Mouse (Mus musculus) stomach, embryonic 14.5 days (tissue): ENCODE results near the gene Slc7a1. TPM values are rescaled to one million over a fixed set of nuclear protein-coding genes. Genes with fewer than 3 reads are reported as not detected.

Source experiments
- ATAC-seq: fragments of 200-750 bp; cut with Nextera tagmentation; 2 replicates; pipeline ENCODE4 v1.8.0; 2017; ENCODE audit warnings: low read depth, moderate TSS enrichment; ENCODE audit not compliant: insufficient number of reproducible peaks, insufficient read depth, low FRiP score
- H3K27ac ChIP-seq: fragments of 300-500 bp; sonication (generic); 2 replicates; pipeline ENCODE4 v1.5.1; 2014; ENCODE audit warnings: mild to moderate bottlenecking, low read length, moderate library complexity, mixed read lengths
- H3K27me3 ChIP-seq: fragments of 300-500 bp; sonication (generic); 2 replicates; pipeline ENCODE4 v1.6.1; 2014; ENCODE audit warnings: low read length, control low read depth, mixed read lengths; ENCODE audit not compliant: control insufficient read depth, insufficient read depth
- H3K36me3 ChIP-seq: fragments of 300-500 bp; sonication (generic); 2 replicates; pipeline ENCODE4 v1.6.1; 2014; ENCODE audit warnings: mild to moderate bottlenecking, control low read depth, low read length, moderate library complexity, mixed read lengths; ENCODE audit not compliant: control insufficient read depth, insufficient read depth
- H3K4me1 ChIP-seq: fragments of 300-500 bp; sonication (generic); 2 replicates; pipeline ENCODE4 v1.6.1; 2014; ENCODE audit warnings: low read length, control low read depth, mixed read lengths; ENCODE audit not compliant: control insufficient read depth, insufficient read depth
- H3K4me2 ChIP-seq: fragments of 300-500 bp; sonication (generic); replicated peaks from 2 replicates; pipeline ENCODE4 v1.6.1; 2014; ENCODE audit warnings: low read depth, low read length, control low read depth
- H3K4me3 ChIP-seq: fragments of 300-500 bp; sonication (generic); 2 replicates; pipeline ENCODE4 v1.5.1; 2014; ENCODE audit warnings: low read depth, low read length, control low read depth
- H3K9ac ChIP-seq: fragments of 300-500 bp; sonication (generic); replicated peaks from 2 replicates; pipeline ENCODE4 v1.6.1; 2014; ENCODE audit warnings: low read depth, mild to moderate bottlenecking, control low read depth, low read length, moderate library complexity, mixed read lengths
- H3K9me3 ChIP-seq: fragments of 300-500 bp; sonication (generic); 2 replicates; pipeline ENCODE4 v1.6.1; 2016; ENCODE audit warnings: low read depth, low read length, control low read depth; ENCODE audit not compliant: control insufficient read depth
- WGBS: fragments of 180-500 bp; shearing (Covaris S2); extraction: QIAGEN DNeasy Blood & Tissue Kit; methylation state at CpG from one replicate; pipeline ENCODE4 v1.1.7; 2014; 5-methylcytosine and 5-hydroxymethylcytosine counted together
- polyA plus RNA-seq: library from polyadenylated mRNA; unstranded; fragments of >200 nt; fragmentation: Nextera tagmentation; extraction: Ambion mirVana; gene quantifications from 2 replicates; pipeline ENCODE4 v1.2.1, GENCODE M21; 2014

Slc7a1 gene
- polyA plus RNA-seq, 1 experiment from 2014 or later = 31.8 TPM

DNA sequence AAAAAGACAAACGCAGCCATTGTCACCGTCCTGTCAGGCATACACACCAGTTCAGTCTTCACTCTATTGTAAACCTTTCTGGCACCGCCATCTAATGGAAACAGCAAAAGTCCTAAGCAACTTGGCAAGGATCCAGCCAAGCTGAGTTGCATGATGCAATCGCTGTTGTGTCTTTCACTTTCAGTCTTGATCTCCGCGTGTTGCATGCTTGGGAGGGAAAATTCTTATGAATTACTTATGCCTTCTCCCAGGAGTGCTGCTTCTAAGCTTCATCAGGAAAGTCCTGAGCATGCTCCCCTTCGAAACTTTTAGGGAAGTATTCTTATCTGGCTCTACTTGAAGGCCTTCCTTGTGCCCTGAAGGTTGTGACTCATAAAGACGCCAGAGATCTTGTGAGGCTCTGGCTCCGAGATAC lies 19.4 kb upstream of the Slc7a1 start:
- Histone ChIP-seq H3K27me3 (no peaks in the 10 kb centered on the region), H3K4me2 (no peak overlapping the region), H3K9ac (no peak overlapping the region), H3K36me3 (no peaks in the 10 kb centered on the region), H3K27ac (no peak overlapping the region), H3K4me1 (no peaks in the 10 kb centered on the region), H3K4me3 (no peak overlapping the region), H3K9me3 (no peaks in the 10 kb centered on the region)
- 81% methylated on average over 9 of the region's 9 CpGs for WGBS
- no peak for ATAC-seq

DNA sequence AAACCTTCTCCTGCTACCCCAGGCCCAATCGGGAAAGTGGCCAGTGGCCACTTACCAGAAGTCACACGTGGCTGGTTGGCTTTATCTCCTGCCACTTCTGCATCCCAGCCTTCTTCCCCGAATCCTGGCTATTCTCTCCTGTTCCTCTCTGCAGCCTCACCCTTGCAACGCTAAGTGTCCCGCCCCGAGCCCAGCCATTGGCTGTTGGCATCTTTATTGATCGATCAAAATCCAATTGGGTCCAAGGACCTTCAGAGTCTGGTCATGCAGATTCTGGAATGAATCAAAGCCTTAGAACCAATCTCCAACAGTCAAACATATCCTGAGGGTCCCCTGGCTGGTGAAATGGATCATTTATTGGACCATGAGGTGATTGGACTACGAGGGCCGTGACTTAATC lies 18.7 kb upstream of the Slc7a1 start:
- H3K27ac ChIP-seq = no peak overlapping the region
- no peak overlapping the region for H3K9ac ChIP-seq
- H3K4me3 ChIP-seq = no peak overlapping the region
- no peaks in the 10 kb centered on the region for H3K36me3 ChIP-seq
- ATAC-seq = no peak
- H3K27me3 ChIP-seq = no peaks in the 10 kb centered on the region
- no peaks in the 10 kb centered on the region for H3K4me1 ChIP-seq
- H3K9me3 ChIP-seq = no peaks in the 10 kb centered on the region
- H3K4me2 ChIP-seq = no peak overlapping the region
- WGBS = 94% methylated on average over 9 of the region's 9 CpGs

DNA sequence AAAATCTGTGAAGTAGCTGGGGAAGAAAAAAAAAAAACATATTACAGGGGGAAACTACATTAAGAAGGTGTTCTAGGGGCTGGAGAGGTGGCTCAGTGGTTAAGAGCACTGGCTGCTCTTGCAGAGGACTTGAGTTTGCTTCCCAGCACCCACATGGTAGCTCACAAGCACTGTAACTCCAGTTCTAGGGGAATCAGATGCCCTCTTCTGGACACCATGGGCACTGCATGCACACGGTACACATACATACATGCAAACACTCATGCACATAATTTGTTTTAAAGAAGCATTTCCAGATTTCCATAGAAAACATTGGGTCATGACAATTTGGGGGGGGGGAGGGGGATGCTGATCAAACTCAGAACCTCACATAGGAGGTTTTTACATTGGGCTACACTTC lies 18.1 kb upstream of the Slc7a1 start:
- no peak for ATAC-seq
- Histone ChIP-seq H3K27ac (no peak overlapping the region), H3K9ac (no peak overlapping the region), H3K4me2 (no peak overlapping the region), H3K4me3 (no peak overlapping the region), H3K27me3 (no peaks in the 10 kb centered on the region), H3K36me3 (no peaks in the 10 kb centered on the region), H3K9me3 (no peaks in the 10 kb centered on the region), H3K4me1 (no peaks in the 10 kb centered on the region)
- WGBS = 97% methylated on average over 1 of the region's 1 CpGs

DNA sequence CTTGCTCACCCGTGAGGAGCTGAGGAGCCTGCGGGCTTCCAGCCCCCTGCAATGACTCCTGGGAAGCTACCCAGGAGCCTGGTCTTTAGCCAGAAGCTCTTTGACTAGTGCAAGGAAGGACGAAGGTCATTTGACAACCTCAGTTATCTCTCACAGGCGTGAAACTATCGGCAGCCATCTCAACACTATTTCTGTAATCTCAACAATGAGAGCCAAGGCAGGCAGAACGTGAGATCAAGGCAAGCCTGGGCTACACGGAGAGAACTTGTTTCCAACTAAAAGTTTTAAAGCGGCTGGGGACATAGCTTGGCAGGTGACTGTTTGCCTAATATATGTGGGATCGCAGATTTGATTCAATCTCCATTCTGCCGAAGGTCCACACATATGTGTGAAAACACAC lies 16.8 kb upstream of the Slc7a1 start:
- Histone ChIP-seq H3K4me2 (no peak overlapping the region), H3K4me1 (no peaks in the 10 kb centered on the region), H3K9me3 (no peaks in the 10 kb centered on the region), H3K27me3 (no peaks in the 10 kb centered on the region), H3K4me3 (no peak overlapping the region), H3K27ac (no peak overlapping the region), H3K9ac (no peak overlapping the region), H3K36me3 (no peaks in the 10 kb centered on the region)
- ATAC-seq = no peak
- WGBS = 67% methylated on average over 10 of the region's 10 CpGs

DNA sequence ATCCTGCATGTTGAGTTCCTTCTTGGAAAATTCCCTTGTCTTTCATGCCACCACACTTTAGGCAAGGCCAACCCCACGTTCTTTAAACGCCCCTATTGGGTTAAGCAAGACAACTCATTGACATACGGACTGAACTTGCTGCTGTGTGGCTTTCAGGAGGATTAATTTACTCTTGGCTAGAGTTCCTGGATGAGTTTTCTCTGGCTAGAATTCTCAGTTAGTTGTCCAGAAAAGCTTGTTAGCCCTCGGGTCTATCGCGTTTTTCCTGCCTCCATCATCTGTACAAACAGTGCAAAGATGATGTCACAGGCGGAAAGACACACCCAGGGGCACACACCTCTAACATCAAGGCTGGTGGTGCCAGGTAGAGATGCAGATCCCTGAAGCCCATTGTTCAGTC lies 14.5 kb upstream of the Slc7a1 start:
- 38% methylated on average over 7 of the region's 7 CpGs for WGBS
- no peaks in the 10 kb centered on the region for H3K36me3 ChIP-seq
- H3K4me3 ChIP-seq = no peak overlapping the region
- no peaks in the 10 kb centered on the region for H3K9me3 ChIP-seq
- no peak overlapping the region for H3K27ac ChIP-seq
- ATAC-seq = no peak
- no peaks in the 10 kb centered on the region for H3K27me3 ChIP-seq
- no peaks in the 10 kb centered on the region for H3K4me1 ChIP-seq
- H3K4me2 ChIP-seq = no peak overlapping the region
- H3K9ac ChIP-seq = no peak overlapping the region

DNA sequence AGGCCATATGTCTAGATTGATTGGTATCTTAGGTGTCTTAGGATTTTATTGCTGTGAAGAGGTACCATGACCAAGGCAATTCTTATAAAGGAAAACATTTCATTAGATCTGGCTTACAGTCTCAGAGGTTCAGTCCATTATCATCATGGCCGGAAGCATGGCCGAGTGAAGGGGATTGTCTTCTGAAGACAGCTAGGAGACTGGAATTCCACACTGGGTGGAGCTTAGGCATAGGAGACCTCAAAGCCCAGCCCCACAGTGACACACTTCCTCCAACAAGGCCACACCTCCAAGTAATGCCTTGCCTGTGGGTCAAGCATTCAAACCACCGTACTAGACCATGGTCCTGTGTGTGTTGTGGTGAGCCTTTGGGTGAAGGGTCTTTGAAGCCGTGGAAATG lies 12.8 kb upstream of the Slc7a1 start:
- Histone ChIP-seq H3K9ac (no peak overlapping the region), H3K4me3 (no peak overlapping the region), H3K4me2 (no peak overlapping the region), H3K36me3 (no peaks in the 10 kb centered on the region), H3K4me1 (no peaks in the 10 kb centered on the region), H3K27ac (no peak overlapping the region), H3K9me3 (no peaks in the 10 kb centered on the region), H3K27me3 (no peaks in the 10 kb centered on the region)
- ATAC-seq = no peak
- WGBS = 99% methylated on average over 4 of the region's 4 CpGs

DNA sequence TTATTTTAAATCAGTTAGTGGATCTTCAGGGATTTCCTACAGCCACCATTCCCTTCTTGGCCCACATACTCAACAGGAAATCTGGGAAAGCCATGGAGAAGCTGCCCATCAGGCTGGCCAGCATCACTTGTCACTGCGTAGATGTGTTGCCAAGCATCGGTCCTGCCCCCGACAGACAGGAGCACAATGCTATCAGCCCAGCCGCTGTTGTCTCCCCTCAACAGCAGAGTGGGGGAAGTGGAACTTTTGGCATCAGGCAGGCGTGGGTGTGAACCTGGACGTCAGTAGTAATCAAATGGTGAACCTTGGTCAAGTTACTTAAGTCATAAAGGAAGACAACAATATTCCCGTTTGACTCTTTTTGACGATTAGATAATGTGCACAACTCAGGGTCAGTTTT lies 9.8 kb upstream of the Slc7a1 start:
- H3K9ac ChIP-seq = no peak overlapping the region
- no peaks in the 10 kb centered on the region for H3K36me3 ChIP-seq
- WGBS = 73% methylated on average over 8 of the region's 8 CpGs
- H3K9me3 ChIP-seq = no peaks in the 10 kb centered on the region
- ATAC-seq = no peak
- no peaks in the 10 kb centered on the region for H3K4me1 ChIP-seq
- H3K27ac ChIP-seq = no peak overlapping the region
- H3K4me3 ChIP-seq = no peak overlapping the region
- H3K4me2 ChIP-seq = no peak overlapping the region
- H3K27me3 ChIP-seq = no peaks in the 10 kb centered on the region

DNA sequence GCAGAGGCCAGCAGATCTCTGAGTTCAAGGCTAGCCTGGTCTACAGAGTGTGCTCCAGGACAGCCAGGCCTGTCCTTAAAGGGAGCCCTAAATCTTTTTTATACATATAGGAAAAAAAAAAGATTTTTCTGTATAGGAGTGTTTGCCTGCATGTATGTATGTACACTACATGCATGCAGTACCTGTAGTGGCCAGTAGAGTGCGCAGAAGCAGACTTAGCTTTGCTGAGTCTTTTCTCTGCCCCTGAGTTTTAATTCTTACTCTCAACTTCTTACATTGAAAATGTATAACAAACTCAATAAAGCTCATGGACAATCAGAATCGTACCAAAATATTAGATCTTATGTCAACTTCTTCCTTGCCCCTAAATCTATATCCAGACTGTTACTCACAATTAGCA lies 7.2 kb upstream of the Slc7a1 start:
- H3K9ac ChIP-seq = no peak overlapping the region
- H3K4me1 ChIP-seq = no peaks in the 10 kb centered on the region
- H3K4me2 ChIP-seq = no peak overlapping the region
- no peaks in the 10 kb centered on the region for H3K9me3 ChIP-seq
- H3K4me3 ChIP-seq = no peak overlapping the region
- H3K36me3 ChIP-seq = no peaks in the 10 kb centered on the region
- no peaks in the 10 kb centered on the region for H3K27me3 ChIP-seq
- WGBS = 89% methylated on average over 2 of the region's 2 CpGs
- no peak for ATAC-seq
- no peak overlapping the region for H3K27ac ChIP-seq

DNA sequence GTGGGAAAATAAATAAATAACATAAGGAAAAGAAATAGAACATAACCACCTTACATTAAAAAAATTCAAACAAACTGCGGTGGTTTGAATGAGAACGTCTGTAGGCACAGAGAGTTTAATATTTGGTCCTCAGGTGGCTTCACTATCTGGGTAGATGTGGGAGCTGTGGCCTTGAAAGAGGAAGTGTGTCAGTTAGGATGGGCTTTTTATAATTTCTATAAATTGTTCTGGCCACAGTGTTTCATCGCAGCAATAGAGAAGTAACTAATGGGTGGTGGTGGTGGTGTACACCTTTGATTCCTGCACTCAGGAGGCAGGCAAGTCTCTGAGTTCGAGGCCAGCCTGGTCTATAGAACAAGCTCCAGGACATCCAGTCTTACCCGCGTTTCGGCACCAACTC lies 4.8 kb upstream of the Slc7a1 start:
- no peaks in the 10 kb centered on the region for H3K4me1 ChIP-seq
- H3K4me3 ChIP-seq = no peak overlapping the region
- no peak for ATAC-seq
- no peak overlapping the region for H3K27ac ChIP-seq
- H3K27me3 ChIP-seq = no peaks in the 10 kb centered on the region
- WGBS = 95% methylated on average over 7 of the region's 7 CpGs
- no peaks in the 10 kb centered on the region for H3K36me3 ChIP-seq
- H3K4me2 ChIP-seq = no peak overlapping the region
- H3K9ac ChIP-seq = no peak overlapping the region
- H3K9me3 ChIP-seq = no peaks in the 10 kb centered on the region
